Mouse (Mus musculus): ENCODE results near the gene Samd10.

Gene Samd10

DNA sequence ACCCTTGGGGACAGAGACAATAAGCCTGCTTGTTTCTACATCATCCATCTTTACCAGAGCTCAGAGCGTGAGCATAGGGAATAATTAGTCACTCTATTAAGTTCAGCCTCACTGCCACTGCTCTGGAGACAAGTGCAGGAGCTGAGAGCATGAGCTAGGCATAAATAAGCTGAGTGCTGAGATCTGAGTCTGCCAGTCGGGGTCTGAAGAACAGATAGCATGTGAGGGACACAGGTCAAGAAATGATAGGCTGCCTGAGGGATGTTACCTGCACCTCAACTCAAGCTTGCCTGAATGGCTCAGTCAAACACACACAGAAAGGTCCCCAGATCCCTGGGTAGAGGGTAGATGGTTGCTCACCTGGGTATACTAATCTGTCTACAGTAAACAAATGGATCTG is 21.9 kb downstream of the Samd10 start:
- no peak for DNase-seq (ENCODE audit: low spot score)

GRCm38 (mm10) chr2:181576613-181577012 is 22.4 kb downstream of the Samd10 start:
- no peak for DNase-seq (ENCODE audit: low spot score)

DNA sequence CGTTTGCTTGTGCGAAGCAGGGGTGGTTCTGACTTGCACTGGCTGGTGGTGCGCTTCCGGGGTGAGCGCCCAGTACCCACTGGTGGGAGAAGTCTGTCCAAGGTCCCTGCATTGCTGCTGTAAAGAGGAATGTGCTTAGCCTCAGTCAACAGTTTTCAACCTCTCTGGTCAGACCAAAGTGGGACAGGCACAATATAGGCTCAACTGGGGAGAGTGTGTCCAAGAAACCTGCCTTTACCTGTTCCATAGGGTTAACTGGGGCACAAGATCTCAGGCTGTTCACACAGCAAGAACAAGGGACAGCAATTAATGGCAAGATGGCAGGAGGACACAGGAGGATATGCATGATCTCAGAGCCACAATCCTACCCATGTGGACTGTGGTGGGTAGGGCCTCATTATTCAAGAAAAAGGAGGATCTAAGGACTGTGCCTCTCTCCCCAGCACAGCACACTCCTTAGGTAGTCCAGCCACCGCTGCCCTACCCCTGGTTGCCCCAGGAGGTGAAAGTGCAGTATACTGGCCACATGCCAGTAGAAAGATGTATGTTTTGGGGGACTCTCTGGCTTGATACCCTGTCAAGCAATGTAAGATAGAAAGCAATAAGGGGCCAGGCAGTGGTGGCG is 24.0 kb downstream of the Samd10 start:
- no peak for DNase-seq (ENCODE audit: low spot score)

- DNase-seq (ENCODE audit: low spot score), result no peak
Measured at GRCm38 (mm10) chr2:181573961-181574360, 25.1 kb downstream of the Samd10 start.

DNA sequence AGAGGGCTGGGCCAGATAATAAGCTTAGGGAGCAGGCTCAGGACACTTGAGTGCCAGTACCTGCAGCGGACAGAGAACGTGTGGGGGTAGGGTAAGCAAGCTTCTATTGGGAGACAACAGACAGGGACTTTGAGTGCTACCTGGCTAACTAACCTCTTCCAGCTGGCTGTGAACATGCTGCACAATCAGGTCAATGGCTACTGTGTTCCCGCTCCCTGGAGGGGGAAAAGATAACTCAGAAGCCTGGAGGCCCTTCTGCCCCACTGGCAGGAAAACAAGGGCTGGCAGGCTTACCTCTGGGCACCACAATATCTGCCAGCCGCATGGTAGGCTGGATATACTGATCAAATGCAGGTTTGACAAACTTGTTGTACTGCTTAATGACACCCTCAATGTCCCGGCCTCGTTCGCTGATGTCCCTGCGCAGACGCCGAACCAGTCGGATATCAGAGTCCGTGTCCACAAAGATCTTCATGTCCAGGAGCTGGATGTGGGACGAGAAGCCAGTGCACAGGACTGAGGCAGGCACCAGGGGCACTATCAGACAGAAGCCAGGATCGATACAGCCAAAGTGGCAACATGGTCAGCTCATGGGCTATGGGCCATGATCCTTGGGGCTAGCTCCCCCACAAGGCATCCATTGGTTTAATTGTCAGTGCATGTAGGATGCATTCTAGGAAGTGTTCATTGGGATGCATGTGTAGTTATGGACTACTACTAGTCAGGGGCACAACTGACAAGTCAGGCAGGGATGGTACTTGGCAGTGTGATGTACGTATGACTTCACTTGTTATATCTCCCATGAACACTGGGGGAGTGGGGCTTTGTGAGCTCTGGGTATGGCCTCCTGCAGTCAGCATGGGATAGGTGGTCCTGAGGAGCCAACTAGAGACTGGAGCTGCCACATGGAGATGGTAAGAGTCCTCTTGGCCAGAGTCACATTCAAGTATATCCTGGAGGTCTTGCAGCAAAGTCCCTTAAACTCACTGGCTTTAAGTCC is 25.8 kb downstream of the Samd10 start:
- DNase-seq (ENCODE audit: low spot score), result no peak

DNA sequence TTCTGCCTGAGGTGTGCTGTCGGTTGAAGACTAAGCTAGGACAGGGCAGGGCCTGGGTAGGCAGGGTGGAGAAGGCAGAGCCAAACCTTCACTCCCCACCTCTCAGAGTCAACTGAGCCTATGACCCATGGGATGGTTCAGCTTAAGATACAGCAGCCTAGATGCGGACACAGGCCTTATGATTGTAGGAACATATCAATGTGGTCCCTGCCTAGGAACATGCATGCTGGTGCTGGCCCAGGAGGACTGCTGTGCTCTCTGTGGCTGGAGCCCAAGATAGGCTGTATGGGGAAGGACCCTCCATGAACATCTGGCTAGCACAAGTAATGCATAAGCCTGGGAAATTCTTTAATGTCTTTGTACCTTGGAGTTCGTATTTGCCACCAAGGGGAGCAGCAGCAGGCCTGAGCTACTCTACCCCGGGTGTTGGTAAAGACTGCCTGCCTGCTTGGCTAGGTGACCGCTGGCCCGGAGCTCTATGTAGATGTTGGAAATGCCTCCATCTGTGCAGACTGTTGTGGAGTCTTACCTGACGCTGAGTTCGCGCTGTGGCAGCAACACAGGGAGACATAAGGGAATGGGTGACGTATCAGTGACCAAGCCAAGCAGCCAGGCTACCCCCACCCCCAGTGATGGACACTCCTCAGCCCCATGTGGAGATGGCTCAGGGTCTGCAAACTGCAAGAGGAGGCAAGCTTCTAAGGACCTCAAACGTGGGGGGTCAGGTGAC is 26.9 kb downstream of the Samd10 start:
- no peak for DNase-seq (ENCODE audit: low spot score)

DNA sequence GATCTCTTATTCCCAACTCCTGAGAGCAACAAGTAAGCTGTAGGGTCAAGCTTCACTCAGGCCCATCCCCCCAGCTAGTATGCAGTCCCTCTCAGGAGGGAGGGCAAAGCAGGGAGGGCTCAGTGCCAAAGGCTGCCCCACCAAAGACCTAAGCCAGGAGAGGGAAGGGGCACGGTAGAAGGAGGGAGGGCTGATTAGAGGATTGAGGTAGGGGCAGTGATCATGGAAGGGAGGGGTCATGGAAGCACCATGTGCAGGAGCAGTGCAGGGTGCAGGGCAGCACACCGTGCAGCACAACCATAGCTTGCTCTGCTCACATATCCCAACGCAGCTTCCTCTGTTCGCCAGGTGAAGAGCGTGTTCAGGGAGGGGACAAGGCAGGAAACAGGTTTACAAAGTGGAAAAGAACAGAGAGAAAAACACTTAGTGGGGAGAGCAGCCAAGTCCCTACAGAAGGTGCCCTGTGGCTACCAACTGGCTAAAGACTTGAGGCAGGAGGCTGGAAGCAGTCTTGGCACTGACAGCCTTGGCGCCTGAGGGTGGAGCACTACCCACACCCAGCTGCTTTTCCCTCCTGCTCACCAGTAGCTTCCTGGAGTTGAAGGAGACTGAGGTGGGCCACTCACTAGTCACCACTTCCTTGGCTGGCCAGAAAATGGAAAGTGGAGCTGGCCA is 28.0 kb downstream of the Samd10 start:
- DNase-seq (ENCODE audit: low spot score), result no peak

- DNase-seq (ENCODE audit: low spot score), result no peak
Measured at GRCm38 (mm10) chr2:181570375-181570774, 28.6 kb downstream of the Samd10 start.

GRCm38 (mm10) chr2:181569856-181570255 is 29.2 kb downstream of the Samd10 start:
- DNase-seq (ENCODE audit: low spot score), result no peak

DNA sequence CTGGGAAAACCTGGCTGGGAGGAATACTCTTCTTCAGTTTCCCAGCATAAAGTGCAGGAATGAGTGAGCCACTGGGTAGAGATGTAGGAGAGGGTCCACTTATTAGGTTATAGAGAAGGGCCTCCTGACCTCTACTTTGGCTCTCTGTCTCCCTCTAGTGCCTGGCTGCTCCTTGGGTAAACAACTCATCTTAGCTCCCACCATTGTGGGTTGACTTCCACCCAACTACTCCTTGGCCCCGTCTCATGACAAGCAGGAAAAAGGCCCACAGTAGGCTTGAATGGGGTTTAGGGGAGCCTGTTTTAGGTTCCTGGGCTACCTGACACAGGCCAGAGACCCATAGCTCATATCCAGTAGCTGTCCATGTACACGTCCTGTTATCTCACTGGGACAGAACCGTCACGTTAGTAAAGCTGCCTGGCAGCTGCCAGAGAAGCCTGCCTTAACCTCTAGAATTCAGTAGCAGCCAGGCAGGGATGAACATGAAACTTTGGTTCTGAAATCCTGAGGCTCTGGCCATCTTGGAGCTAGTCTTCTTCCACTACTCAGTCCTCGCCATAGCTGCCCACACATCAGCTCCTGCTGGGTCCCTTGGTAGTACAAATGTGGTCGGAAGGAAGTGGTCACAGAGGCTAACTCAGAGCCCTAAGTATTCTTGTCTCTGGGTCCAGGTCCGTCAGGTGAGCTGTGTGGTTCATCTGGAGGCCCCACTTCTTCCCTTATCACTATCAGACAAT is 30.6 kb downstream of the Samd10 start:
- peak; percentile 72 for DNase-seq (ENCODE audit: low spot score)

DNA sequence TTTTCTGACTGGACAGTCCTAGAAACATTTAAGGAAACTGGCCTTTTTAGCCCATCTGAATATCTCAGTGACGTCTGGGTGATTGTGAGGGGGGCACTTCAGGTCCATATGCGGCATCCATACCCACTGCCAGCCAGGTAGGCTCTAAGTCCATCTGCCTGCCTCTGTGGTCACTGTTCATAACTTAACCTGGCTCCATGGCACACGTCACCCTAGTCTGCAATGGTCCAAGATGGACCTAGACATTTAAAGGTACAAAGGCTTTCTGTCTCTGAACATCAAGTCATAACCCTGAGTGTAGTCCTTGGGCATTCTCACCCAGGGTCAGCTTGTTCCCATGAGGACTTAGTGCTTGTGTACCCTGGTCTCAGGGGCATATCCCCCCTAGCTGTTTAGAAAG is 31.7 kb downstream of the Samd10 start:
- DNase-seq (ENCODE audit: low spot score), result no peak

DNA sequence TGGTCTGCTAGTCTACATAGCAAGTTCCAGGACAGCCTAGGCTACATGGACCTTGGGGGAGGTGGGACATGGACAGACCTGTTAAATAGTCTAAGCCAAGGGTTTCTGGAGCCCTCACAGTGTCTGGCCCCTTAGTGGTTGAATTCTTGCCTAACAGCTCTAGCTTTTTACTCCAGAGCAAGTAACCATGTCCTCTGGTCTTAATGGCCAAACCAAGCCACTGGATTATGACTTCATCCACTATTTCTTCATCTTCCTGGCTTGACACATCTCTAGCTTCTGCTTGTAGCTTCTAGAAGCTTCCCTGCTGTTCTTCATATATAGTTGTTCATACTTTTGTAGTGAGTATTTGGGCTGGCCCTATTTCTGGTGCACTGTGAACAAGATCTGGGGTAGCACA is 45.2 kb downstream of the Samd10 start:
- peak; percentile 60 for DNase-seq (ENCODE audit: low spot score)

DNA sequence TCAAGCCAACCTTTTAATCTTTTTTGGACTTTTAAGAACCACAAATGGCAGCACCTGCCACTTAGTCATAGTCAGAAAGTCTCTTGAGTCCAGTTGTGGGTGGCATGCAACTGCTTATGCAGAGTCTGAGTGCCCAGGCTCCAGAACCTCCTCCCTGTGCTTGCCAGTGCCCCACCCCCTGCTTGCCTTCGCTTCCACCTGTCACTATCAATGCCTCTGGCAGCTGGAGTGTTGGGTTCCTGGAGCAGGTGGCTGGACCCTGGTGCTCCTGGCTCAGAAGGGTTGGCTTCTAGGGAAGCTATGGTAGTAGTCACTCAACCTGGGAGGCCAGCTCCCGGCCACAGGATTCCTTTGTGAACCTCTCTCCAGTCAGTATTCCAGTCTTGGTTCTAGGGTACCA is 48.8 kb downstream of the Samd10 start:
- DNase-seq (ENCODE audit: low spot score), result no peak

DNA sequence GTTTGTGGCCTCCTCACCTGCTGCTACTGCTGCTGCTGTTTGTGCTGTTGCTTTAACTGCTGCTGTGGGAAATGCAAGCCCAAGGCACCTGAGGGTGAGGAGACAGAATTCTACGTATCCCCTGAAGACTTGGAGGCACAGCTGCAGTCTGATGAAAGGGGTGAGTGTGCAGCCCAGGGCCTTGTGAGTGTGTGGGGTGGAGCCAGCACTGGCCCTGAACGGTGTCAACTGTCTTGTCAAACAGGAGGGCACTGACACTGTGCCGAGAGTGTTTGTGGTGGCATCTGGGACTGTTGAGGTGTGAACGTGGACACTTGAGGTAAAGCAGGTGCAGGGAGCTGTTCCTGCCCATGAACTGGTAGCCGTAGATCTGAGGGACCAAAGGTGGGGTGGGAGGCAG is 50.3 kb downstream of the Samd10 start:
- DNase-seq (ENCODE audit: low spot score), result no peak

DNA sequence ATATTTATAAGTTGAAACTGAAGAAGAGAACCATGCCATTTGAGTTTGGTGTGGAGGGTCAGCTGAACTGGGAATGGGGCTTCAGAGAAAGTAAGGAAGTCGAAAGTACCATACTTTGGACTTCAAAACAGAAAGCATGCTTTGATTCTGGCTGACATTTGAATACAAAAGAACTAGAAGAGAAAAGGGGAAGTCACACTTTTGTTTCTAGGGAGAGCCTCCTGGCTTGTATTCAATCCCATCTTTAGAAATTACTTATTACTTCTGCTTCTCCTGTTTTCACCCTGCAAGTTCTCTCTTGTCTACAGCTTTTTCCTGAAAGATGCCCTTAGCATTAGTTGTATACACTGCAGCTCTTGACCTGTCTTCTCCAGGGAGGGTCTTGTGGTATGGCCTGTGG is 50.8 kb downstream of the Samd10 start:
- DNase-seq (ENCODE audit: low spot score), result no peak

DNA sequence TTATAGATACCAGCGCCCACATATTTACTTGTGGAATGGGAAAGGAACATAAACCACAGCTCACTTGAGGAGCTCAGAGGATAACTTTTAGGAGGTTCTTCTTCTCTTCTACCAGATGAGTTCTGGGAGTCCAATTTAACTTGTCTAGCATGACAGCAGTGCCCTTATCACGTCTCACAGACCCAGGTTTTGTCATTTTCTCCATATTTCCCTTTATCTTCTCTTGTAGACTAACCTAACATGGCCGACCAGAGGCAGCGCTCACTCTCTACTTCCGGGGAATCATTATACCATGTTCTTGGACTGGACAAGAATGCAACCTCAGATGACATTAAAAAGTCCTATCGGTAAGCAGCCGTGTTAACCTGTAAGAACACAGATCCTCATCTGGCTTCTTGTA is 52.9 kb downstream of the Samd10 start:
- no peak for DNase-seq (ENCODE audit: low spot score)
